Mouse (Mus musculus) CH12.LX (cell line): ENCODE data around the gene Parvg. TPM values are rescaled to one million over a fixed set of nuclear protein-coding genes. Genes with fewer than 3 reads are reported as not detected.

Source experiments
- DNase-seq: peaks from one replicate; pipeline ENCODE4 v3.0.0-alpha.2; 2013; ENCODE audit errors: extremely low read depth
- H3K27ac ChIP-seq: 2 replicates; pipeline ENCODE4 v1.5.1; 2012; ENCODE audit warnings: low read depth, mild to moderate bottlenecking, control low read depth, moderate library complexity; ENCODE audit not compliant: insufficient read depth
- H3K27me3 ChIP-seq: replicated peaks from 2 replicates; pipeline ENCODE3; 2012; ENCODE audit warnings: inconsistent platforms
- H3K36me3 ChIP-seq, 2 experiments: replicated peaks in 1 of 2; 2 replicates each; pipeline versions ENCODE3 to v1.6.1; 2012; ENCODE audit warnings: inconsistent platforms in 1 of 2, low read length in 1 of 2, mild to moderate bottlenecking in 1 of 2, mixed read lengths in 1 of 2, moderate library complexity in 1 of 2; ENCODE audit not compliant: control insufficient read depth in 1 of 2, insufficient read depth in 1 of 2
- H3K4me1 ChIP-seq, 2 experiments: 2 replicates each; pipeline ENCODE4 v1.6.1; 2012; ENCODE audit warnings: inconsistent platforms in 1 of 2, moderate library complexity in 1 of 2; ENCODE audit not compliant: insufficient read depth in 2 of 2, control insufficient read depth in 1 of 2
- H3K4me2 ChIP-seq: 2 replicates; pipeline ENCODE4 v1.6.1; 2012; ENCODE audit warnings: low read depth, mild to moderate bottlenecking, control low read depth; ENCODE audit not compliant: poor library complexity, insufficient read depth, severe bottlenecking
- H3K4me3 ChIP-seq, 3 experiments: fragments of 150-350 bp in 1 of 3; sonication (generic) in 1 of 3; replicated peaks in 1 of 3; 2 replicates each; pipeline versions ENCODE3 to v1.5.1; 2011 to 2012; ENCODE audit warnings: low read depth in 2 of 3, low read length in 2 of 3, mild to moderate bottlenecking in 2 of 3, moderate library complexity in 2 of 3, control low read depth in 1 of 3, improper control_type of control experiment in 1 of 3, inconsistent platforms in 1 of 3, mixed read lengths in 1 of 3; ENCODE audit not compliant: poor library complexity in 1 of 3
- H3K79me2 ChIP-seq: replicated peaks from 2 replicates; pipeline ENCODE4 v1.6.1; 2012; ENCODE audit warnings: mild to moderate bottlenecking, moderate library complexity; ENCODE audit not compliant: control insufficient read depth, poor library complexity, insufficient read depth, severe bottlenecking; ENCODE audit errors: extremely low read depth
- H3K9ac ChIP-seq: 2 replicates; pipeline ENCODE4 v1.6.1; 2012; ENCODE audit warnings: low read depth, mild to moderate bottlenecking, control low read depth, moderate library complexity; ENCODE audit not compliant: insufficient read depth
- H3K9me3 ChIP-seq: replicated peaks from 2 replicates; pipeline ENCODE3; 2012; ENCODE audit warnings: low read length, inconsistent platforms, mixed read lengths
- CHD2 ChIP-seq: IDR thresholded peaks from 2 replicates; pipeline ENCODE4 v1.6.1; 2011; ENCODE audit warnings: low read length, improper control_type of control experiment
- ELF1 ChIP-seq: IDR thresholded peaks from 2 replicates; pipeline ENCODE4 v1.6.1; 2014; ENCODE audit warnings: low read depth, mild to moderate bottlenecking, inconsistent platforms, low read length, improper control_type of control experiment
- ETS1 ChIP-seq: conservative IDR thresholded peaks from 2 replicates; pipeline ENCODE4 v1.6.1; 2012; ENCODE audit warnings: low read depth, mild to moderate bottlenecking, inconsistent platforms, low read length, improper control_type of control experiment, moderate library complexity
- JUN ChIP-seq: IDR thresholded peaks from 2 replicates; pipeline ENCODE4 v1.6.1; 2011; ENCODE audit warnings: low read depth, mild to moderate bottlenecking, low read length, improper control_type of control experiment, moderate library complexity; ENCODE audit not compliant: insufficient read depth
- MAZ ChIP-seq: IDR thresholded peaks from 2 replicates; pipeline ENCODE4 v1.6.1; 2012; ENCODE audit warnings: low read depth, mild to moderate bottlenecking, inconsistent platforms, low read length, improper control_type of control experiment, moderate library complexity
- MEF2A ChIP-seq: IDR thresholded peaks from 2 replicates; pipeline ENCODE4 v1.6.1; 2014; ENCODE audit warnings: low read depth, mild to moderate bottlenecking, inconsistent platforms, low read length, improper control_type of control experiment, borderline replicate concordance
- MXI1 ChIP-seq: IDR thresholded peaks from 2 replicates; pipeline ENCODE4 v1.6.1; 2011; ENCODE audit warnings: mild to moderate bottlenecking, low read depth, low read length, improper control_type of control experiment
- NELFE ChIP-seq: IDR thresholded peaks from 2 replicates; pipeline ENCODE4 v1.6.1; 2011; ENCODE audit warnings: low read depth, low read length, improper control_type of control experiment
- NRF1 ChIP-seq: IDR thresholded peaks from 2 replicates; pipeline ENCODE4 v1.6.1; 2014; ENCODE audit warnings: low read depth, mild to moderate bottlenecking, inconsistent platforms, low read length, improper control_type of control experiment, moderate library complexity
- POLR2A ChIP-seq: IDR thresholded peaks from 2 replicates; pipeline ENCODE4 v1.6.1; 2011; ENCODE audit warnings: low read depth, mild to moderate bottlenecking, improper control_type of control experiment, low read length
- TCF12 ChIP-seq: IDR thresholded peaks from 2 replicates; pipeline ENCODE4 v1.6.1; 2014; ENCODE audit warnings: low read depth, mild to moderate bottlenecking, inconsistent platforms, low read length, improper control_type of control experiment
- USF2 ChIP-seq: conservative IDR thresholded peaks from 2 replicates; pipeline ENCODE4 v1.6.1; 2011; ENCODE audit warnings: low read depth, low read length, improper control_type of control experiment
- ZMIZ1 ChIP-seq: IDR thresholded peaks from 2 replicates; pipeline ENCODE4 v1.6.1; 2012; ENCODE audit warnings: low read depth, mild to moderate bottlenecking, inconsistent platforms, low read length, improper control_type of control experiment
- dilution Hi-C: fragments of 300-500 bp; cut with MboI; formaldehyde crosslinking; loops from 2 replicates; pipeline ENCODE4 v1.14.3; 2020; ENCODE audit warnings: low sequenced_read_pairs; ENCODE audit not compliant: extremely low pct_unique_long_range_greater_than_20kb, extremely low pct_ligation_motif_present
- in situ Hi-C: fragments of 300-500 bp; cut with MboI; formaldehyde crosslinking; loops from 3 replicates; pipeline ENCODE4 v1.14.3; 2019; ENCODE audit warnings: low sequenced_read_pairs, low pct_ligation_motif_present, low pct_unique_long_range_greater_than_20kb, mixed read lengths
- polyA plus RNA-seq: library from polyadenylated mRNA; unstranded; fragments of >175 nt; gene quantifications from 2 replicates; pipeline ENCODE4 v1.2.1, GENCODE M21; 2012; ENCODE audit warnings: low read depth; ENCODE audit not compliant: insufficient read length
- total RNA-seq, 2 experiments: library from RNA; depleted of rRNA; stranded (reverse); fragments of 300-350 nt in 1 of 2; fragments of >200 nt in 1 of 2; gene quantifications; 2 replicates each; pipeline ENCODE4 v1.2.3; 2012 to 2014

Gene Parvg
- total and polyA plus RNA-seq, 3 experiments: 93.7 to 140 (median 98.3) TPM

- H3K9me3 ChIP-seq: peaks cover 27% of the 10 kb centered on the region
- dilution Hi-C loops: no loop called here
- no peaks in the 10 kb centered on the region for H3K4me1 ChIP-seq
- TF ChIP-seq TCF12 (no peak), MAZ (no peak), CHD2 (no peak), POLR2A (no peak), MEF2A (no peak), JUN (no peak), NELFE (no peak), ZMIZ1 (no peak), ETS1 (no peak), MXI1 (no peak)
- TF ChIP-seq, all 38 proteins: peak for 0
- DNase-seq: no peak
- Histone ChIP-seq H3K9ac (no peak overlapping the region), H3K27ac (no peak overlapping the region), H3K27me3 (peaks cover 40% of the 10 kb centered on the region), H3K36me3 (no peaks in the 10 kb centered on the region), H3K79me2 (no peaks in the 10 kb centered on the region), H3K4me2 (no peak overlapping the region), H3K4me3 (no peak overlapping the region)
- in situ Hi-C loops: no loop called here
Measured at GRCm38 (mm10) chr15:84364746-84365145, 40.9 kb downstream of the Parvg start.

- Histone ChIP-seq H3K79me2 (no peaks in the 10 kb centered on the region), H3K27ac (no peak overlapping the region), H3K27me3 (peaks cover 33% of the 10 kb centered on the region), H3K4me1 (no peaks in the 10 kb centered on the region), H3K4me3 (no peak overlapping the region), H3K9ac (no peak overlapping the region), H3K9me3 (peaks cover 27% of the 10 kb centered on the region), H3K4me2 (no peak overlapping the region), H3K36me3 (no peaks in the 10 kb centered on the region)
- dilution Hi-C loops (no loop called here), in situ Hi-C loops (no loop called here)
- TF ChIP-seq ELF1 (no peak), NRF1 (no peak), POLR2A (no peak), USF2 (no peak), MAZ (no peak)
- DNase-seq: no peak
Measured at GRCm38 (mm10) chr15:84365675-84366381, 42.0 kb downstream of the Parvg start.

GRCm38 (mm10) chr15:84366574-84366989 is 42.8 kb downstream of the Parvg start:
- Histone ChIP-seq H3K9me3 (peaks cover 27% of the 10 kb centered on the region), H3K36me3 (no peaks in the 10 kb centered on the region), H3K4me2 (no peak overlapping the region), H3K9ac (no peak overlapping the region), H3K79me2 (no peaks in the 10 kb centered on the region), H3K4me3 (no peak overlapping the region), H3K27ac (no peak overlapping the region), H3K4me1 (no peaks in the 10 kb centered on the region), H3K27me3 (peaks cover 31% of the 10 kb centered on the region)
- TF ChIP-seq JUN: no peak
- dilution Hi-C loops (no loop called here), in situ Hi-C loops (no loop called here)
- no peak for DNase-seq
